Mouse (Mus musculus) mesoderm, embryonic 11.5 days (tissue): ENCODE measurements around the gene Cd4.
"Not testable (repeated sequence)": the region's sequence is repeated elsewhere in the genome, so short reads cannot be mapped to it uniquely, and the experiment has no call there.

ENCODE experiments used
- DNase-seq: peaks from one replicate; pipeline ENCODE4 v3.0.0-alpha.2; 2012; ENCODE audit warnings: low read depth, low spot score

The Cd4 gene

DNA sequence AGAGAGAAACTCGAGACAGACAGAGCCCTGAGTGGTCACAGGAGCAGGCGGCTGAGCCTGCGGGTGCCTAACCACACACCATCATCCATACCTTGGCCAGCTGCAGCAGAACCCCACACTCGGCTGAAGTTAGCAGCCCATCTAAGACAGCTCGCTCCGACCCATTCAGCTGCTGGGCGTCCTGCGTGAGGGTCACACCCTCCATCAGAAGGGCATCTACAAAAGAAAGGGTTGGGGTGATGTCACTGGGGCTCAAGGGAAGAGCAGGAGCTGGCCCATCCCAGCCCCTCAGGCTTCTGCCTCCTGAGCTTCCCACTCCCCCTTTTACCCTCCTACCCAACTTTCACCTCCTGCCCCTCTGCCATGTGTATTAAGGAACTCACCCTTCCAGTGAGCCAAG lies 37.5 kb downstream of the Cd4 start:
- DNase-seq, result no peak

DNA sequence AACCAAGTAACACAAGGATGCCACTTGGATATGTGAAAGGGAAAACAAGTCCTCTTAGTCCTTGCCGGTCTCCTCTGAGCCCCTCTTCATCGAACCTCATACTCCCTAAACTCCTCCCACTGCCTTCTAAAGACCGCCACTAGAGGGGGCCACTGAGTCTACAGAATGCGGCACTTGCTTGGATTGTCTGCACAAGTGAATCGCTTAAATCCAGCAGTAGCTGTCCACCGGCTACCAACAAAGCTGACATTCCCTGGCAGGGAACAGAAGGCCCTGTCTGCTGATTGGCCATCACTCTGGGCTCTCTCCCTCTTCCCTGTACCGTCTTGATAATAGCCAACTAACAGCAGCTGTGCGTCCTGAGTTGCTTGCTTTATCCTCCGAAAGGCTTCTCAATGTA lies 40.7 kb downstream of the Cd4 start:
- peak; percentile 96 for DNase-seq

DNA sequence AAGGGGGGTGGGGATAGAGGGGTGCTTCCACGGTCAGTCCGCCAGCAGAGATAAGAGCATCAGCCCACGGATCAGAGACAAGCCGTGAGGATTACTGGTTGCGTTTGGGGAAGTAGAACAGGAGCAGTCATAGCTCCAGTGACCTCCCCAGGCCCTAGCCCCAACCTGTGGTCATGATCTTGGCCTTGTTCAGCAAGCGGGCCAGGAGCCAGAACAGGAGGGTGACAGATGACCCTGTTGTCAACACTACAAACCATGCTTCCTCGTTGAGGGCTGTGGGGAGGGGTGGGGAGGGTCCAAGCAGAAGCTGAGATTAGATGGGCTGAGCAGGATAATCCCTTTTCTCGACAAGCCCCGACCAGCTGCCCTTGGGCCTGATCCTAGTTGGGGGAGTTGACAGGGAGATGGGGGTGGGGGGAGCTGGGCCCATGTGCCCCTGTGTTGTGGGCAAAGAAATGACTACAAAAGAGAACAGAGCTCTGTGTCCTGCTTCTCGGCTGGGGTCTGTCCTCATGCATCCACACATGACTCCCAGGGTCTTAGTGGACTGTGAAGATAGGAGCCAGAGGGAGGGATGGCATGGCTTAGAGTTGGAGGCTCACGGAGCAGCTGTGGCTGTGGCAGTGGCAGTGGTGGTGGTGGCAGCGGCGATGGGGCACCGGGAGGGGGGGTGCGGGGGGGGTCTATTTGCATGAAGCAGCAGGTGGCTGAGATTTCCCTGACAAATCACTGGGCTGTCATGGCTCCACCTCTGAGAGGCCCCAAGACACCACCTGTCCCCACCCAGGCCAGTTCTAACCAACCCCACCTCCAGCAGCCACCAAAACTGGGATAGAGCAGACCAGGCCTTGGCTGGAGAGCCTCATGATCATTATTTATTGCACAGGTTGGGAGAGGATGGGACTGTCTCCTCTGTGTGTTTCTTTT lies 47.5 kb downstream of the Cd4 start, which contains the start of gene Gnb3:
Gnb3 (minus strand) TSS at position 35 of the 927 bp plus-strand sequence.
- DNase-seq, result no peak

DNA sequence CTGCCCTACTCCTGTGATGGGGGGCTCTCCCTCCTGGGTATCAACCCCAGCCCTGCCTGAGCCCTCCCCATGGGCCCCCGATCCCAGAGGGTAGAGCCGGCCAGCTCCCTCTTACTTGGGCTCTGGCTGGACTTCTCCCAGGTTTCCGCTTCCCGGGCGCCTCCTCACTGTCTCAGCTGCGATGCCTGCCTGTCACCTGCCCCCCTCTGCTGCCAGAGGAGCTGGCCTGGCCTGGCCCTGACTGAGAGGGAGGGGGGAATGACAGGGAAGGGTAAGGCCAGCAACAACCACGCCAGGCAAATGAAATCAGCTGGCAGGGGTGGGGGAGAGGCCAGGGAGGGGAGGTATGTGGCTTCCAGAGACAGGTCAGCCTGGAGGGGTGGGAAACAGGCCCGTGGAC lies 48.2 kb downstream of the Cd4 start:
- no peak for DNase-seq

DNA sequence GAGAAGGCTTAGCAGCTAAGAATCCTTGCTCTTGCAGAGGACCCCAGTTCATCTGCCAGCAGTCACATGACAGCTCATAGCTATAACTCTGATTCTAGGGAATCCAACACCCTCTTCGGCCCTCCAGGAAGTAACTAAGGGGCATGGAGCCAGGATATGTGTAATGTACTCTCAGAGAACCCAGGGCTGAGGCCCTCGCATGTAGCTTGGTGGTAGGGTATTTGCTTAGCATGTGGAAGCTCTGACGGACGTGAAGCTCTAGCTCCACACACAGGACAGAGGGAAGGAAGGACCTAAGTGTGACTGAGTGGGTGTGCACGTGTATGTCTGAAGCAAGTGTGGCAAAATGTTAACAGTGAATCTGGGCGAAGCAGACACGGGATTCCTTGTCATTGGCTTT lies 51.6 kb downstream of the Cd4 start:
- DNase-seq, result no peak

DNA sequence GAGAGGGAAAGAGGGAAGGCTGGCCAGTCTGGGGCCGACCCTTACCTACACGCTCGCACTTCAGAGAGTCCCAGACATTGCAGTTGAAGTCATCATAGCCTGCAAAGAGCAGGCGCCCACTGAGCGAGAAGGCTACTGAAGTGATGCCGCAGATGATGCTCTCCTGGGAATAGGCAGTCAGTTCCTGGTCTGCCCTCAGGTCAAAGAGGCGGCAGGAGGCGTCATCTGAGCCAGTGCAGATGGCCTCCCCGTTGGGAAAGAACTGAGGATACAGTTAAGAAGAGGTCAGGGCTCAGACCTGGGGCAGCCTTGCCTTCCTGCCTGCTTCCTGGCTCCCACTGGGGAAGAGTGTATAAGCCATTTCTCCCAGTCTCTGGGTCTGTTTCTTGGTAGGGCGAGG lies 52.5 kb downstream of the Cd4 start:
- no peak for DNase-seq

DNA sequence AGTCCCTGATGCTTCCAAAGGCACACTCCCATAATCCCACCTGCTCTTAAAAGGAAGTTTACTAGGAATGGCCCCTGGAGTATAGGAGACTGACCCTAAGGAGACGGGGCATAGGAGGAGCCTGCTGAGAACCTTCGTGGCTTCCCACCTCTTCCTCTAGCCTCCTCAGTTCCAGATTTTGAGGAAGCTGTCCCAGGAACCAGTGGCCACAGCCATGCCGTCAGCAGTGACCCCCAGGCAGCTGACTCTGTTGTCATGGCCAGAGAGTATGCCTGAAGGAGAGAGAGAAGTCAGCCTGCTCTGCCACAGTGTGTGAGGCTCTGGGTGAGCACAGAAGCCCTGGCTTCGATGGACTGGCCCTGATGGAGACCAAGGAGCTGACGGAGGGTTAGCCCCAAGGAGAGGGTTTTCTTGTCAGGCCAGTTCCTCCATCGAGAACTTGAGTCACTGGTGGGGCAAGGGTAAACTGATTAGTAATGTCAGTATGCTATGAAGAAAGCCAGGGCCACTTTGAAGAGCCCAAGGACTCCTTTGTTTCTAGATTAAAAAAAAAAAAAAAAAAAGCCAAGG lies 53.4 kb downstream of the Cd4 start:
- DNase-seq, result no peak

DNA sequence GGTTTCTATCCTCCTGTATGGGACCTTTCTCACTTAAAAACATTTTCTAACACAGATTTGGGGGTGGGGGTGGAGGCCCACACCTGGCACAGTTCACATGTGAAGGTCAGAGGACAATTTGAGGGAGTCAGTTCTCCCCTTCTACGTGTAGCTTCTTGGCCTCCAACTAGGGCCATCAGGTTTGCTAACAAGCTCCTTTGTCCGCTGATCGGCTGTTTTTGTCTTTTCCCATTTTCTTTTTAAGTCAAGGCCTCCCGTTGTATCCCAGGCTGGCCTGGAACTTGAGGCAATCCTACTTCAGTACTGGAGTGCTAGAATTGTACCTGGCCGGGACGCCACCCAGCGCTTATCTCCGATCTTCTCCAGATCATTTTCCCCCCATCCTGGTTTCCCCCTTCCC lies 56.4 kb downstream of the Cd4 start:
- DNase-seq, result no peak

DNA sequence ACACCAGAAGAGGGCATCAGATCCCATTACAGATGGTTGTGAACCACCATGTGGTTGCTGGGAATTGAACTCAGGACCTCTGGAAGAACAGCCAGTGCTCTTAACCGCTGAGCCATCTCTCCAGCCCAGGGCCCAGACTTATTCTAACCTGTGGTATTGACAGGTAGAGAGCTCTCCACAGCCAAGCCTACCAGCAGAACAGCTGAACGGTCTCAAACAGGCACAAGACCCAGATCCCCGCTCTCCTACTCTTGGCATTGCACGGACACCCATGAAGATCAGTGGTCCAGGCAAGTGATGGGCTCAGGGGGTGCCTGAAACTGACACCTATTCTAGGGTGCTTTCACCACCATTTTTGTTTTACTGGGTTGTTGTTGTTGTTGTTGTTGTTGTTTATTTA lies 56.8 kb downstream of the Cd4 start:
- DNase-seq, result not testable (repeated sequence)

DNA sequence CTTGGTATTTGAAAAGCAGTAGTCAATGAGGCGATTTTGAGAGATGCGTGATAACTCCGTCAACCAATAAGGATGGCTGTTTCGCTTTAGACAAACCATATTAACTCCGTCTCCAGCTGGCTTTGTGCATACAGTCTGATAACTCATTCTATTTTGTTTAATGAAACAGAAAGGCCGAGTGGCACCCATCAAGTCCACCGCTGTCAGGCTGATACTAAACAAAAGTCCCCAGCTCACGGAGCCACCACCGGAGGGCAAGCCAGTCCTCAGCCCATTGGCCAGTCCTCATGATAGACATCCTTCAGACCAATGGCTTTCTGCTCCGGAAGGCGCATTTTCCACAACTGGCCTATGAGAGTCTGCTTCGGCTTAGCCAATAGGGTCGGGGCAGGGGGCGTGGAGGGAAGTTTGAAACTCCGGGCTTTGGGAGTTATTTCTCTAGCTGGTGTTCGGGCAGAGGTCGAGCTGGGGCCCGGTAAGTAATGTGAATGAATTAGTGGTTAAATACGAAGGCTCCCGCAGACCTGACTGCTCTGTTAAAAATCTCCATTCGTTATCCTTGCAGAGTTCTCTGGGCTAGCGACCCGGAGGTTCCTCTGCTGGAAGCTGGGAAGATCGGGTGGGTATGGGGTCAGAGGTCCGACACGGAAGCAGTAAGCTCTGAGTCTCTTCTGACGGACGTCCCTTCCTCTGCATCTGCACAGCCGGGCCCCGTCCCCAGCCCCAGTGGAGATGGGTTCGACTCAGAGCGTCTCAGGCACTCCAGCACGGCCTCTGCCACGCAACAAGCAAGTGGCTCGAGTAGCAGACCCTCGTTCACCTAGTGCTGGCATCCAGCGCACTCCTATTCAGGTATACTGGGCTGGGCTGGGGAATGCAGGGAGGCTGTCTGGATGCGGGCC lies 58.0 kb downstream of the Cd4 start:
- peak; percentile 96 for DNase-seq

DNA sequence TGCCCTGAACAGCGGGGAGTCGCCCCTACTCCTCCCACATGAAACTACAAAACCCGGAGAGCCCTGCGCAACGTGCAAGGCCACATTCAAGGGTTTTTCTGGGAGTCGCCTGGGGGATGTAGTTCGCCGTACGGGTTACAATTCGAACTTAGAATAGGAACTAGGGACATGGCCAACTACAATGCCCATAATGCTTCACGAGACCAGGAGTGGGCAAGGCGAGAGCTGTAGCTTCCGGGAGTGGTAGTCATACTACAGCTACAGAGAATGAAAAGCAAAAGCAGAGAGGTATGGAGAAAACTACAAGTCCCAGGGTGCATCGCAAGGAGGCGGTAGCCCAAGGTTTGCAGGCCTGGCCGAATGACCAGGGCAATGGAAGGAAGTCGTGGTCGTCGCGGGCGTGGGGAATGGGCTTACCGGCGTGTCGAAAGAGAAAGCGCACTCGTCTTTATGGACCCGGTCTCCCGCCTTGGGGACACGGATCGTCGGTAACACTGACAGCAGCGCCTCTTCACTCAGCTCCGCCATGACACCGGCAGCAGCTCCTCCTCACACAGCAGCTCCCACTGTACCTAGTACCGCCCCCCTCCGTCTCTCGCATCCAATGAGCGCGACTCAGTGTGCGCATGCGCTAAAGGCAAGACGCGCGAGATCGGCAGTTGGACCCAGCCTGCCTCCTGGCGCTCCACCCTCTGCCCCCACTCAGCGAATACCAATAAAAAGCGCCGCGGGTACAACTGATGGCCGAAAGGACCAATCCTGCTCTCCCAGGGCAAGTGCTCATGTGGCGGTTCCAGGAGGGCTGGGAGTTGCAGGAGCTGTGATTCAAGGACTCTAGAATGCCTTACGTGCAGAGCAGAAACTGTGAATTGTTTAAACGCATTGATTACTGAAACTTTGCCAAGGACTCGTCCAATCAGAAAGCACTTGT lies 58.9 kb downstream of the Cd4 start, which contains the start of the genes Usp5 and Cdca3:
Usp5 (minus strand) TSS at position 617 of the 931 bp plus-strand sequence.
Cdca3 (plus strand) TSS at position 680 of the 931 bp plus-strand sequence.
- DNase-seq, result peak; percentile 100

DNA sequence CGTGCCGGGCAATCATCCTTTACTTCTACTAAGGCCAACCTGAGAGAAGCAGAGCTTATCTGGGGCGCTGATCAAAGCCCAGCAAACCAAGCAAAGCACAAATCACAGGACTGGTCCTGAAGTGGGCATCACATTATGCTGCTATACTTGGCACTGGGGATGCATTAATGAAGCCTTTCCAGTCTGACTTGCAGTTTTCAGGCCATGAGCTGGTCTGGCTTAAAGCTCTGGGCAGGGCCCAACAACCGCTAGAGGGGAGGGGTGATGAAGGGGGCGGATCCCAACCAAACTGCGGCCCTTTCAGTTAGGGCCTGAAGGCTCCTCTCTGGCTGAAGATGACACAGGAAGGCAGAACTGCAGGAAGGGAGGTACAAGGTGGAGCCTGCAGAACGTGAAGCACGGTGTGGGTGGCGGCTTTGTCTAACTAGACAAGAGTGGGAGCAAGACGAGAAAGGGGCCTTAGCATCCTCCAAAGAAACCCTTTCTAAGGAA lies 59.9 kb downstream of the Cd4 start:
- no peak for DNase-seq

DNA sequence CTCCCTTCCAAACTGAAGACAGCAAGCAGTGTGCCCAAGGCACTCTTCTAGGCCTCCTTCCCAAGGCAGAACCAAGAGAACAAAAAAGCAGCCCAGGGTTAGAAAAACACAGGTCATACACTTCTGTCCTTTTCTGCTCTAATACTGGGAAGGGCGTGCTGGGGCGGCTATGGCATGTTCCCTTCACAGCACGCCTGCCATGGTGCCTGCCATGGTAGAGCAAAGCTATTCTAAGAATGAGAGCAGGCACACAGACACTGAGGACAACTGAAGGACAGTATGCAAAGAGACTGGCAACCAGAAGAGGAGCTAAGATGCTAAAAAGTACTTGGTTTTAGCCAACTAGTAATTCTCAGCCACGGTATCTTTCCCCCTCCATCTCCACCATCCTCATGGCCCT lies 66.0 kb downstream of the Cd4 start:
- no peak for DNase-seq

DNA sequence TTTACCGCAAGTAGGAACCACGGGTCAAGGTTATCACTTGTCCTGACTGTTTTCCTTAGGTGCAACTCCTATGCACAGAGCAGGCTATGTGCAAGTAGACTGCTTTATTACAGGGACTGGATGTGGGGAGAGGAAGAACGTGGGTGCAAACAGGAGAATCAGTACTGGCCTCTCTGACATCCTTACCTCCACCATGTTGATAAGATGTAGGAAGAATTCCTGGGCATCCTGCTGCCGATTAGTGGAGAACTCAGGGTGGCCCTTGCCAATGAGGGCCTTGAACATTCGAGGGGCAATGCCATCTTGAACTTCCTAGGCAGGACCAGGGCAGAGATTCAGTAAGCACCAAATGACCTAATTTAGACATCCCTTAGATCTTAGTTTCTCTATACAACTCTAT lies 67.1 kb downstream of the Cd4 start:
- DNase-seq, result no peak

DNA sequence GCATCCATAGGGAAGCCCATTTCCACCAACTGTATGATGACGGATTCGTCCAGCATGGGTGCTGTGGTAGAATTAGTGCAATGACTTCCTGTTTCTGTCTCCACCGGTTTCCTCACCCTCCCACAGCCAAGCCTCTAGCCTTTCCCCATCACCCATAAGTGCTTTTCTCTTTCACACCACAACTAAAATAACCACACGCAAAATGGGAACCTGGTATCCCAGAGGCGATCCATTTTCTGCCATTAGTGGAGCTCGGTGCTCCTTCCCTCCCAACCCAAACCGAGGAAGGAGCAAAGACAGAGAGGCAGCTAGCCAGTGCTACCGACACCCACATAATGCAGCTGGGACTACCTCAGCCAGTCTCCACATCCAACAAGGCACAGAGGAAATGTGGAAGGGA lies 70.0 kb downstream of the Cd4 start:
- no peak for DNase-seq

DNA sequence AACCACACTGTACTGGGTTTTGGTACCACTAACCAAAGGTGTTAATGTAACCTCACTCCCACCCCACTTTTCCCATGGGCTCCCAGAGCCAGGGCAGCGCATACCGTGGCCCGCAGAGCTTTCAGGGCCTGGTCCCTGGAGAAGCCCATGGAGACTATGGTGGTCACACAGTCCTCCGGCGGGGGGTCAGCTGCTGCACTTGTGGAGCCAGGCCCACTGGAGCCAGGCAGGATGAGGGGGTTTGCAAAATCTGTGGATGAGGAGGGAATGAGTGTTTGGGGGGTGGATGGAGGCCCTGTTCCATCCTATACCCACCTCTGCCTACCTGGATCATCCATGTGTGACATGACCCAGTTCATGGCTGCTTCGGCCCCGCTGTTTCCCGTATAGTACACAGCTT lies 70.5 kb downstream of the Cd4 start:
- no peak for DNase-seq

DNA sequence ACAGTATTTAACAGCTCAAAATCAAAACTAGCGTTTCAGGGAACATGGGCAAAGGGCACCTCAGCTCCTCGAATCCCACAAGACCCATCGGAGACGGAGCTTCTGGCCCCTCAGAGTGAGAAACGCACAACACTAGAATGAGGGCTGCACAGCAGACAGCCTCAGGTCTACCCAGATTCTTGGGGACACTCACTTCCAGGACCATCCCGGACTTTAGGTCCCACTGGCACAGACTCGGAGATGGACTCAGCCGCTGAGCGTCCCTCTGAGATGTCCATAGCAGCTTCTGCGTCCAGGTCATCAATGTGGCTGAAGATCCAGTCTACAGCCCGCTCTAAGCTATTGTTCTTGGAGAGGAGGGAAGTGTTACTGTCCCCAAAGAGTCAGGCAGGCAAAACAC lies 70.9 kb downstream of the Cd4 start:
- no peak for DNase-seq

DNA sequence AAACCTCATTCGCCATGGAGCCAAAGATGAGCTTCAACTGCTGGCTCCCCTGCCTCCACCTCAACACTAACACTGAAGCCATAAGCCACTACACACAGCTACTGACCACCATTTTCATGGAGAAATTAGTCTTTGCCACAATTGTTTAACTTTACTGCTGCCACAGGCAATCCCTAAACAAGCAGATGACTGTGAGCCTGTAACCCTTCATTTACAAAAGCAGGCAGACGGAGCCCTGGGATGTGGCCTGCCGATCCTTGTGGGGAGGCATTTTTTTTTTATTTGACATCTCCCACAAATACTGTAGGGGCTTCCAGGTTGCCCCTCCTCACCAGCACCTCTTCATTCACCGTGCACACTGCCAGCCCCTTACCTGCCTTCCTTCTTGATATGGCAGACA lies 71.4 kb downstream of the Cd4 start:
- no peak for DNase-seq

DNA sequence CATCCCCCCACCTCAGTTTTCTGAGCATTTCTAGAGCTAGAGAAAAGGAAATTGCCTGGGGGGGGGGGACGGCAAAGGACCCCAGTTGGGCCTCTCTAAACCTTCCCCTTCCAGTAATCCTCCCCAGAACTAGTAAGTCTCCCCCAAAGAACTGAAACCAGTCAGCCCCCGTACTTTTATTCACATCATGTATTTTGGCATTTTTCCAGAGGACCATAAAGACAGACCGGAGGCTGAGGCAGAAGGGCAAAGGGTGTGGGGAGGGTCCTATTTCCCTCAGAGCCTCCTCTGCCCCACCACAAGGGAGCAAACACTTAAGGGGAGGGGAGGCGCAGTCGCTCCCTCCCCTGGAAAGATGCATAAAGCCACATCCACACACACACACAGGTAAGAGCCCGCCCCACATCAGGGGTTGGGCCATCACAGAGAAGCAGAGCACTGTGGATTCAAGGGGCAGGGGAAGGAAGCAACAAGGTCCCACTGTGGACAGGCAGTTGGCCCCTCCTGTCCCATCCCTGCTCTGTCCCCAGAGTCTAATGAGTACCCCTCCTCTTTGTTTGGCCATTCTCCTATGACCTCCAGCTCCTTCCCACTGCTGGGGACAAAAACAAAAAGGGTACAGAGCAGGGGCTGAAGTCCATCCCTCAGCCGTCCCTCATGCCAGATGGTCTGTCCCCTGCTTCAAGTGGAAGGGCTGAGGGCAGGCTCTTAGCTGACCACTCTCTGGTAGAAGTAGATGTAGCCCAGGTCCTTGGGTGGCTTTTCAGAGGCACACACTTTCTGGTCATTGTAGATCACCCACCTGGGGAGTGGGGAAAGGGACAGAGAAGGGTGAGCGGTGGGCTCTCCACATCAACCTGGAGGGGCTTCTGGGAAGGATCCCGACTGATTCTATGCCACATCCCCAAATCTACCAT lies 72.9 kb downstream of the Cd4 start:
- DNase-seq, result no peak
